Mouse (Mus musculus): ENCODE results near the gene Fam19a5. TPM values are rescaled to one million over a fixed set of nuclear protein-coding genes. Genes with fewer than 3 reads are reported as not detected.

Gene Fam19a5
- polyA plus RNA-seq, 1 experiment from 2014 or later: 0.24 TPM

GRCm38 (mm10) chr15:87649651-87650050 is 105.6 kb downstream of the Fam19a5 start:
- ATAC-seq (no peak), DNase-seq (ENCODE audit: low spot score) (no peak)
- TF ChIP-seq EP300 (IDR thresholded peaks at IDR 0.05): no peak
- TF ChIP-seq CTCF (IDR thresholded peaks at IDR 0.05): no peak
- Histone ChIP-seq H3K36me3 (ENCODE audit: insufficient read depth, low read length) (no peaks in the 10 kb centered on the region), H3K9ac (replicated peaks; ENCODE audit: low read depth) (no peak overlapping the region), H3K9me3 (ENCODE audit: low read length) (no peaks in the 10 kb centered on the region), H3K4me2 (replicated peaks; ENCODE audit: low read depth, low read length) (no peak overlapping the region), H3K27ac (ENCODE audit: low read length) (no peak overlapping the region), H3K27me3 (replicated peaks; ENCODE audit: insufficient read depth, low read length) (no peaks in the 10 kb centered on the region), H3K4me3 (ENCODE audit: low read depth, low read length) (no peak overlapping the region), H3K4me1 (ENCODE audit: insufficient read depth, low read depth, low read length) (no peaks in the 10 kb centered on the region)
- WGBS: 65% methylated on average over 2 of the region's 2 CpGs

GRCm38 (mm10) chr15:87654551-87654950 is 110.5 kb downstream of the Fam19a5 start:
- DNase-seq (ENCODE audit: low spot score): no peak
- ATAC-seq: no peak
- Histone ChIP-seq H3K9me3 (ENCODE audit: low read length) (no peaks in the 10 kb centered on the region), H3K27me3 (replicated peaks; ENCODE audit: insufficient read depth, low read length) (no peaks in the 10 kb centered on the region), H3K4me2 (replicated peaks; ENCODE audit: low read depth, low read length) (no peak overlapping the region), H3K36me3 (ENCODE audit: insufficient read depth, low read length) (no peaks in the 10 kb centered on the region), H3K27ac (ENCODE audit: low read length) (no peak overlapping the region), H3K4me1 (ENCODE audit: insufficient read depth, low read depth, low read length) (no peaks in the 10 kb centered on the region), H3K9ac (replicated peaks; ENCODE audit: low read depth) (no peak overlapping the region), H3K4me3 (ENCODE audit: low read depth, low read length) (no peak overlapping the region)
- TF ChIP-seq EP300 (IDR thresholded peaks at IDR 0.05) (no peak), CTCF (IDR thresholded peaks at IDR 0.05) (no peak)
- 57% methylated on average over 6 of the region's 6 CpGs for WGBS

GRCm38 (mm10) chr15:87656496-87657155 is 112.5 kb downstream of the Fam19a5 start:
- WGBS: 83% methylated on average over 20 of the region's 20 CpGs
- no peak overlapping the region for H3K27ac ChIP-seq (ENCODE audit: low read length)

GRCm38 (mm10) chr15:87659729-87660128 is 115.6 kb downstream of the Fam19a5 start:
- H3K27me3 ChIP-seq (replicated peaks; ENCODE audit: insufficient read depth, low read length): no peaks in the 10 kb centered on the region
- 86% methylated on average over 6 of the region's 6 CpGs for WGBS
- H3K4me1 ChIP-seq (ENCODE audit: insufficient read depth, low read depth, low read length): no peaks in the 10 kb centered on the region
- H3K4me3 ChIP-seq (ENCODE audit: low read depth, low read length): no peak overlapping the region
- no peak overlapping the region for H3K27ac ChIP-seq (ENCODE audit: low read length)
- no peak for ATAC-seq
- TF ChIP-seq CTCF (IDR thresholded peaks at IDR 0.05) (no peak), EP300 (IDR thresholded peaks at IDR 0.05) (no peak)
- no peak overlapping the region for H3K4me2 ChIP-seq (replicated peaks; ENCODE audit: low read depth, low read length)
- H3K36me3 ChIP-seq (ENCODE audit: insufficient read depth, low read length): no peaks in the 10 kb centered on the region
- DNase-seq (ENCODE audit: low spot score): no peak
- no peaks in the 10 kb centered on the region for H3K9me3 ChIP-seq (ENCODE audit: low read length)
- no peak overlapping the region for H3K9ac ChIP-seq (replicated peaks; ENCODE audit: low read depth)

More at GRCm38 (mm10) chr15:87656496-87657155, 112.5 kb downstream of the Fam19a5 start:
- TF ChIP-seq CTCF (IDR thresholded peaks at IDR 0.05): no peak
- no peak for TF ChIP-seq EP300 (IDR thresholded peaks at IDR 0.05)
- ATAC-seq (no peak), DNase-seq (ENCODE audit: low spot score) (no peak)
- Histone ChIP-seq H3K4me2 (replicated peaks; ENCODE audit: low read depth, low read length) (no peak overlapping the region), H3K27me3 (replicated peaks; ENCODE audit: insufficient read depth, low read length) (no peaks in the 10 kb centered on the region), H3K9me3 (ENCODE audit: low read length) (no peaks in the 10 kb centered on the region), H3K9ac (replicated peaks; ENCODE audit: low read depth) (no peak overlapping the region), H3K4me3 (ENCODE audit: low read depth, low read length) (no peak overlapping the region), H3K4me1 (ENCODE audit: insufficient read depth, low read depth, low read length) (no peaks in the 10 kb centered on the region), H3K36me3 (ENCODE audit: insufficient read depth, low read length) (no peaks in the 10 kb centered on the region)

- DNase-seq (ENCODE audit: low spot score): no peak
- TF ChIP-seq EP300 (IDR thresholded peaks at IDR 0.05) (no peak), CTCF (IDR thresholded peaks at IDR 0.05) (no peak)
- no peak overlapping the region for H3K27ac ChIP-seq (ENCODE audit: low read length)
- no peaks in the 10 kb centered on the region for H3K4me1 ChIP-seq (ENCODE audit: insufficient read depth, low read depth, low read length)
- no peak overlapping the region for H3K4me3 ChIP-seq (ENCODE audit: low read depth, low read length)
- H3K4me2 ChIP-seq (replicated peaks; ENCODE audit: low read depth, low read length): no peak overlapping the region
- whole genome bisulfite sequencing: 89% methylated on average over 7 of the region's 7 CpGs
- no peaks in the 10 kb centered on the region for H3K9me3 ChIP-seq (ENCODE audit: low read length)
- no peak for ATAC-seq
- no peak overlapping the region for H3K9ac ChIP-seq (replicated peaks; ENCODE audit: low read depth)
- H3K27me3 ChIP-seq (replicated peaks; ENCODE audit: insufficient read depth, low read length): no peaks in the 10 kb centered on the region
- H3K36me3 ChIP-seq (ENCODE audit: insufficient read depth, low read length): no peaks in the 10 kb centered on the region
These were observed 117.9 kb downstream of the Fam19a5 start for GRCm38 (mm10) chr15:87661954-87662353.

- H3K4me1 ChIP-seq (ENCODE audit: insufficient read depth, low read depth, low read length): no peaks in the 10 kb centered on the region
- H3K4me2 ChIP-seq (replicated peaks; ENCODE audit: low read depth, low read length): no peak overlapping the region
- ATAC-seq: no peak
- no peak overlapping the region for H3K9ac ChIP-seq (replicated peaks; ENCODE audit: low read depth)
- H3K27me3 ChIP-seq (replicated peaks; ENCODE audit: insufficient read depth, low read length): no peaks in the 10 kb centered on the region
- no peak for DNase-seq (ENCODE audit: low spot score)
- no peaks in the 10 kb centered on the region for H3K9me3 ChIP-seq (ENCODE audit: low read length)
- no peak overlapping the region for H3K4me3 ChIP-seq (ENCODE audit: low read depth, low read length)
- 85% methylated on average over 13 of the region's 13 CpGs for WGBS
- no peak for TF ChIP-seq CTCF (IDR thresholded peaks at IDR 0.05)
- no peak for TF ChIP-seq EP300 (IDR thresholded peaks at IDR 0.05)
- H3K36me3 ChIP-seq (ENCODE audit: insufficient read depth, low read length): no peaks in the 10 kb centered on the region
- H3K27ac ChIP-seq (ENCODE audit: low read length): no peak overlapping the region
These were observed 122.1 kb downstream of the Fam19a5 start for GRCm38 (mm10) chr15:87666041-87666750.

All from lung, postnatal 0 days (tissue).